Mouse (Mus musculus): ENCODE measurements around the gene Dnah11. TPM values are rescaled to one million over a fixed set of nuclear protein-coding genes. Genes with fewer than 3 reads are reported as not detected.

Dnah11 gene
- polyA plus RNA-seq, 1 experiment: 0.43 TPM

DNA sequence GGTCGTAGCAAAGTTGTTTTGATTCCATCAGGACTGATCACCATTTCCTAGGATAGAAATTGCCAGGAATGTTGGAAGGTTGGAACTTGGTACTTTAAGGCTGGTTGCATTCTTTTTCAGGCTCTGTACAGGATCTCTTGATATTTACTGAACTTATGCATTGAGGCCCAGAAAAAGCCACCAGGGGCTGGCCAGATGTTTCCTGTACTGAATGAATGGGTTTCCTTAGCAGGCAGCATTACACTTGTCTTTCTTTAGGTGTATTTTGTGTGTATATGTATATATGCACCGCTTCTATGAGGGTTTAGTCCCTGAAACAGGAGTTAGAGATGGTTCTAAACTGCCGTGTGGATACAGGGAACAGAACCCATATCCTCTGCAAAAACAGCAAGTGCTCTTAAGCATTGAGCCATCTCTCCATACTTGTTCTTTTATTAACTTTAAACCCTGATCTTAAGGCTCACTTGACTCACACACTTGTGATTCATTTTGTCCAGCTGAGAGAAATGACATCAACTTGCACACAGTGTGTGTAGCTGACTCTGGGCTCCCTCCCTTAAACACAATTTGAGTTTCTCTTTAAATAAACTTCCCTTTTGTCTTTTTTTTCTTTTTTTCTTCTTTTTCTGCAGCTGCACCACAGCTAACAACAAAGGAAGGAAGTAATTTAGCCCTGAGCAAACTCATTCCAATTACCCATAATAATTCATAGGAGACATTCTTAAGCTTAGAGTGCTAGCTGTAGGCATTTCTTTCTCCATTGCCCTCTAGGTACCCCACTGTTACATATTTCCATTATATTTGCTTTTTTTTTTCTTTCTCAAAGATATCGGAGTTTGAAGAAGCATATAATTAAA is 330.9 kb downstream of the Dnah11 start:
- Histone ChIP-seq H3K27me3 (ENCODE audit: control insufficient read depth, insufficient read depth, low read length) (no peaks in the 10 kb centered on the region), H3K4me1 (replicated peaks; ENCODE audit: control insufficient read depth, insufficient read depth, low read length) (peaks cover 4% of the 10 kb centered on the region), H3K4me3 (ENCODE audit: control insufficient read depth, insufficient read depth, low read length) (no peak overlapping the region), H3K27ac (ENCODE audit: control insufficient read depth, insufficient read depth, low read length) (no peak overlapping the region; the same call in 1 of the 2 replicates), H3K36me3 (ENCODE audit: control insufficient read depth, insufficient read depth, low read length) (peaks cover 4% of the 10 kb centered on the region; the same call in 1 of the 2 replicates)
- TF ChIP-seq POLR2A (IDR thresholded peaks at IDR 0.05; ENCODE audit: control insufficient read depth, extremely low read depth, insufficient read depth, low read length, poor library complexity): no peak
- TF ChIP-seq CTCF (IDR thresholded peaks at IDR 0.05; ENCODE audit: borderline replicate concordance, control insufficient read depth, extremely low read depth, insufficient read depth, low read length, poor library complexity): no peak
- no peak for DNase-seq
- 51% methylated on average over 4 of the region's 4 CpGs for WGBS

DNA sequence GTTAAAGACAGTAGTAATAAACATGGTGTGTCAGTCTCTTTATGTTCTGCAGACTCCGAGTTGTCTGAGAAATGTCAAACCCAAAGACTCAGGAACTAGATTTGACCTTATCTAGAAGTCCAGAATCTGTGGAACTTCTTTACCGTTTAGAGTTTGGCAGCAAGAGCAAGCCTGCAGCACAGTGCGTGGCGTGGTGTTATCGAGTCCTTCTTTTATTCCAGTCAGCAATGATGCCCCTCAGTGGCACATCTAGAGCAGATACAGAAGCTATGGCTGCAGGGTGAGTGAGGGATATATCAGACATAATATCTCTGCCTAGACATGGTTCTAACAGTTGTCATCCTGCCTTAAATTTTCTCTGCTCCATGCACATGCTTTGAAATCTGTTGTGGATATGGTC is 336.2 kb downstream of the Dnah11 start:
- TF ChIP-seq POLR2A (IDR thresholded peaks at IDR 0.05; ENCODE audit: control insufficient read depth, extremely low read depth, insufficient read depth, low read length, poor library complexity) (no peak), CTCF (IDR thresholded peaks at IDR 0.05; ENCODE audit: borderline replicate concordance, control insufficient read depth, extremely low read depth, insufficient read depth, low read length, poor library complexity) (no peak)
- Histone ChIP-seq H3K36me3 (ENCODE audit: control insufficient read depth, insufficient read depth, low read length) (no peaks in the 10 kb centered on the region), H3K4me1 (replicated peaks; ENCODE audit: control insufficient read depth, insufficient read depth, low read length) (peaks cover 4% of the 10 kb centered on the region), H3K4me3 (ENCODE audit: control insufficient read depth, insufficient read depth, low read length) (no peak overlapping the region), H3K27me3 (ENCODE audit: control insufficient read depth, insufficient read depth, low read length) (no peaks in the 10 kb centered on the region), H3K27ac (ENCODE audit: control insufficient read depth, insufficient read depth, low read length) (no peak overlapping the region)
- 89% methylated on average over 5 of the region's 5 CpGs for WGBS
- DNase-seq: no peak

DNA sequence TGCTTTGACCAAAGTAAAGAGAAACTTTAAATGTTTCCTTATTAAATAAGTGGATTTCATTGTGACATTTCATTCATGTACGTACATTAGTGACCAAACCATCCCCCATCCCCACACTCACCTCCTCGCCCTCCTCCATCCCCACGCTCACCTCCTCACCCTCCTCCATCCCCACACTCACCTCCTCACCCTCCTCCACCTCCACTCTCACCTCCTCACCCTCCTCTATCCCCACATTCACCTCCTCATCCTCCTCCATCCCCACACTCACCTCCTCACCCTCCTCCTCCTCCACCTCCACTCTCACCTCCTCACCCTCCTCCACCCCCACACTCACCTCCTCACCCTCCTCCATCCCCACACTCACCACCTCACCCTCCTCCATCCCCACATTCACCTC is 337.6 kb downstream of the Dnah11 start:
- Histone ChIP-seq H3K27me3 (ENCODE audit: control insufficient read depth, insufficient read depth, low read length) (no peaks in the 10 kb centered on the region), H3K4me3 (ENCODE audit: control insufficient read depth, insufficient read depth, low read length) (no peak overlapping the region), H3K27ac (ENCODE audit: control insufficient read depth, insufficient read depth, low read length) (no peak overlapping the region), H3K36me3 (ENCODE audit: control insufficient read depth, insufficient read depth, low read length) (no peaks in the 10 kb centered on the region), H3K4me1 (replicated peaks; ENCODE audit: control insufficient read depth, insufficient read depth, low read length) (no peaks in the 10 kb centered on the region)
- DNase-seq: no peak
- TF ChIP-seq POLR2A (IDR thresholded peaks at IDR 0.05; ENCODE audit: control insufficient read depth, extremely low read depth, insufficient read depth, low read length, poor library complexity) (no peak), CTCF (IDR thresholded peaks at IDR 0.05; ENCODE audit: borderline replicate concordance, control insufficient read depth, extremely low read depth, insufficient read depth, low read length, poor library complexity) (no peak)
- 70% methylated on average over 3 of the region's 3 CpGs for WGBS

DNA sequence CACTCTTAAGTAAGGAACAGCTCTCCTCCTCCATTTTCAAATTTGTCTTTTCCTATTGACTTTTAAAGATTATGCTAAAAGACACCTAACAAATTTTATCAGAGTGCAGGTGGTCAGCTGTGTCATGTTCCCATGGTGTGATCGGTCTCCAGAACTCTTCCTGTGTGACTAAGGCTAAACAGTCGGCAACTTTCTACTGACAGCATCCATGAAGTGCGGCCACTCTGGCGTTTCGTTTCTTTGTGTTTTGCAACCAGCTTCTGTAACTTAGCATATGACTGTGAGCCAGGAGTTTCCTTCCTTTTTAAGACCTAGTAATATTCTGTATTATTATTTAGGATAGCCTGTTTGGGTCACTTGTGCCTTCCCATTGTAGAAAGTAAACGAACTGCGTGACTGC is 338.0 kb downstream of the Dnah11 start:
- no peak for TF ChIP-seq CTCF (IDR thresholded peaks at IDR 0.05; ENCODE audit: borderline replicate concordance, control insufficient read depth, extremely low read depth, insufficient read depth, low read length, poor library complexity)
- no peak for TF ChIP-seq POLR2A (IDR thresholded peaks at IDR 0.05; ENCODE audit: control insufficient read depth, extremely low read depth, insufficient read depth, low read length, poor library complexity)
- no peaks in the 10 kb centered on the region for H3K4me1 ChIP-seq (replicated peaks; ENCODE audit: control insufficient read depth, insufficient read depth, low read length)
- no peaks in the 10 kb centered on the region for H3K27me3 ChIP-seq (ENCODE audit: control insufficient read depth, insufficient read depth, low read length)
- no peaks in the 10 kb centered on the region for H3K36me3 ChIP-seq (ENCODE audit: control insufficient read depth, insufficient read depth, low read length)
- H3K27ac ChIP-seq (ENCODE audit: control insufficient read depth, insufficient read depth, low read length): no peak overlapping the region
- no peak overlapping the region for H3K4me3 ChIP-seq (ENCODE audit: control insufficient read depth, insufficient read depth, low read length)
- 80% methylated on average over 7 of the region's 7 CpGs for WGBS
- no peak for DNase-seq

DNA sequence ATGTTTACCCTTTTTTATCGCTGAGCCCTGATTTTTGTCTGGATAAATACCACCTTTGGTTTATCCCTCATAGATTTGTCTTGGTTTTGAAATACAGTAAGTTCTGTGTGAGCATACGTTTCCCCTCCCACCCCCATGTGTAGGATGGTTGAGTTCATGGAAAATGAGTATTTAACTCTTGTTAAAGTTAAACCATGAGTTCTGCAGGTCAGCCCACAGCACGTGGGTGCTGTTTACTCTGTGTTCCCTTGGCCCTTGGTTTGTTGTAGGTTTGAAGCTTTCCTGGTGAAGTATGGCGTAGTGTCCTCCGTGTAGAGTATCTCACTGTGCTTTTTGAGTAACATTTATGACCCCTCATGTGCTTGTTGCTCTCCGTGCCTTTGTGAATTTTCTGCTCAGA is 341.0 kb downstream of the Dnah11 start:
- no peaks in the 10 kb centered on the region for H3K36me3 ChIP-seq (ENCODE audit: control insufficient read depth, insufficient read depth, low read length)
- H3K4me3 ChIP-seq (ENCODE audit: control insufficient read depth, insufficient read depth, low read length): no peak overlapping the region
- 97% methylated on average over 6 of the region's 6 CpGs for WGBS
- H3K4me1 ChIP-seq (replicated peaks; ENCODE audit: control insufficient read depth, insufficient read depth, low read length): no peaks in the 10 kb centered on the region
- TF ChIP-seq CTCF (IDR thresholded peaks at IDR 0.05; ENCODE audit: borderline replicate concordance, control insufficient read depth, extremely low read depth, insufficient read depth, low read length, poor library complexity) (no peak), POLR2A (IDR thresholded peaks at IDR 0.05; ENCODE audit: control insufficient read depth, extremely low read depth, insufficient read depth, low read length, poor library complexity) (no peak)
- H3K27me3 ChIP-seq (ENCODE audit: control insufficient read depth, insufficient read depth, low read length): no peaks in the 10 kb centered on the region
- no peak for DNase-seq
- no peak overlapping the region for H3K27ac ChIP-seq (ENCODE audit: control insufficient read depth, insufficient read depth, low read length)

DNA sequence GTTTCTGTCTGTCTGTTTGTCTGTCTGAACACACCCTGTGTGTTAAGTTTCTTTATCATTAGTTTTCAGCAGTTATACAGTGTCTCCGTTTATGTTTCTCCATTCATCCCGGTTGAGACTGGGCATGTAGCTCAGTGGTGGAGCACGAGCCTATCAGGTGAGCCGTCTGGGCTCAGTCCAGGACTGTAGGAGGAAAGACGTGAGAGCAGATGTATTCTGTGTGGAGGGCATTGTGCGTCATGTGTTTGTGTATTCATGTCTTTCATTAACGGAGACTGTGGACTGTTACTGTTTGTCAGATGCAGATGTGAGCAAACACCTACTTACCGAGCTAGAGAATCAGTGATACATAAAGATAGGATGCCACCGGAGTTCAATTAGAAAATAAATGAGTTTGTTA is 341.8 kb downstream of the Dnah11 start:
- no peaks in the 10 kb centered on the region for H3K27me3 ChIP-seq (ENCODE audit: control insufficient read depth, insufficient read depth, low read length)
- H3K4me1 ChIP-seq (replicated peaks; ENCODE audit: control insufficient read depth, insufficient read depth, low read length): no peaks in the 10 kb centered on the region
- TF ChIP-seq POLR2A (IDR thresholded peaks at IDR 0.05; ENCODE audit: control insufficient read depth, extremely low read depth, insufficient read depth, low read length, poor library complexity): no peak
- no peak for TF ChIP-seq CTCF (IDR thresholded peaks at IDR 0.05; ENCODE audit: borderline replicate concordance, control insufficient read depth, extremely low read depth, insufficient read depth, low read length, poor library complexity)
- H3K4me3 ChIP-seq (ENCODE audit: control insufficient read depth, insufficient read depth, low read length): no peak overlapping the region
- no peak for DNase-seq
- no peak overlapping the region for H3K27ac ChIP-seq (ENCODE audit: control insufficient read depth, insufficient read depth, low read length)
- 94% methylated on average over 9 of the region's 9 CpGs for WGBS
- no peaks in the 10 kb centered on the region for H3K36me3 ChIP-seq (ENCODE audit: control insufficient read depth, insufficient read depth, low read length)
